Mouse (Mus musculus): Measurements from ENCODE around the gene Zzz3.

- no peak for TF ChIP-seq CTCF (IDR thresholded peaks at IDR 0.05; ENCODE audit: low read depth)
- TF ChIP-seq EP300 (IDR thresholded peaks at IDR 0.05; ENCODE audit: low read depth), result no peak
These were observed 85.1 kb downstream of the Zzz3 start for GRCm38 (mm10) chr3:152480336-152480735.
